Mouse (Mus musculus) myocyte (in vitro differentiated cells): Measurements from ENCODE around the gene Tmem151b.
A peak's percentile ranks its signal among the peaks of the same experiment; 100 is the strongest.

Source experiments
- E2F4 ChIP-seq: IDR thresholded peaks from one replicate; pipeline ENCODE4 v1.6.1; 2011; ENCODE audit warnings: mild to moderate bottlenecking, control low read depth, moderate library complexity; ENCODE audit not compliant: insufficient read depth
- MAX ChIP-seq: IDR thresholded peaks from one replicate; pipeline ENCODE4 v1.6.1; 2011; ENCODE audit warnings: low read depth, mild to moderate bottlenecking, control low read depth
- MYOG ChIP-seq, 3 experiments: IDR thresholded peaks; one replicate each; pipeline ENCODE4 v1.6.1; 2011; ENCODE audit warnings: control low read depth in 2 of 3, low read depth in 2 of 3, mild to moderate bottlenecking in 2 of 3; ENCODE audit not compliant: insufficient read length in 2 of 3, control insufficient read depth in 1 of 3, insufficient read depth in 1 of 3
- POLR2A ChIP-seq: IDR thresholded peaks from one replicate; pipeline ENCODE4 v1.6.1; 2011; ENCODE audit warnings: low read depth, mild to moderate bottlenecking, control low read depth, moderate library complexity; ENCODE audit not compliant: insufficient read length
- POLR2AphosphoS2 ChIP-seq: IDR thresholded peaks from one replicate; pipeline ENCODE4 v1.6.1; 2011; ENCODE audit warnings: low read depth, control low read depth; ENCODE audit not compliant: insufficient read length
- TCF12 ChIP-seq: IDR thresholded peaks from one replicate; pipeline ENCODE4 v1.6.1; 2011; ENCODE audit warnings: mild to moderate bottlenecking, control low read depth; ENCODE audit not compliant: poor library complexity, insufficient read depth, severe bottlenecking
- TCF3 ChIP-seq: IDR thresholded peaks from one replicate; pipeline ENCODE4 v1.6.1; 2011; ENCODE audit warnings: low read depth, control low read depth; ENCODE audit not compliant: insufficient read length
- USF1 ChIP-seq: IDR thresholded peaks from one replicate; pipeline ENCODE4 v1.6.1; 2011; ENCODE audit warnings: low read depth, mild to moderate bottlenecking, control low read depth, moderate library complexity

DNA sequence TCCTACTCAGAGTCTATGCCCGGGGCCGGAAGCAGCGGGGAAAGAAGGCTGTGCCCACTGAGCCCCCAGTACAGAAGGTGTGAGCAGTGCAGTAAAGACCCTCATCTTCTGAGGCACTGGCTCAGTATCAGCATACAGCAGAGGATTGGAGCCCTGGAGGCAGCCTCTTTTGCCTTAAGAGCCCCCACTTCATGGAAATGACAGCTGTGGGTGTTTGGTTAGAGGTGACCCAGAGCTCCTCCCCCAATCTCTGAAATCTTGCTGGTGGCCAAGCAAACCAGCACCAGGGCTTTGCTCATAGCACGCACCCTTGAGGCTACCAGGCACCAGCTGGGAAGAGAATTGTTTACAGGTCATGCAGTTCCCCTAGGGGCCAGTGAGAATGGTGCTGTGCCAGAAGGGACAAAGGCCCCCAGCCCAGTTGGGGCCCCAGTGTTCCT lies 17.7 kb upstream of the Tmem151b start:
- no peak for TF ChIP-seq TCF12
- TF ChIP-seq POLR2A: peak; percentile 14
- no peak for TF ChIP-seq E2F4
- peak; percentile 18 for TF ChIP-seq POLR2AphosphoS2
- no peak for TF ChIP-seq TCF3
- TF ChIP-seq USF1: no peak
- TF ChIP-seq MYOG (IDR thresholded peaks at IDR 0.05; ENCODE audit: control insufficient read depth in 1 of 3, insufficient read depth in 1 of 3, insufficient read length in 2 of 3, low read depth in 2 of 3): no peak
- no peak for TF ChIP-seq MAX
